Mouse (Mus musculus): Measurements from ENCODE around the gene Mpnd. TPM values are rescaled to one million over a fixed set of nuclear protein-coding genes. Genes with fewer than 3 reads are reported as not detected.

Gene Mpnd
- polyA plus RNA-seq, 1 experiment from 2014 or later: 152 TPM

GRCm38 (mm10) chr17:55996007-55996406 is 9.5 kb upstream of the Mpnd start:
- Histone ChIP-seq H3K36me3 (replicated peaks) (peaks cover 23% of the 10 kb centered on the region), H3K27ac (no peak overlapping the region), H3K9ac (no peak overlapping the region), H3K27me3 (replicated peaks) (peaks cover 11% of the 10 kb centered on the region; the same call in 1 of the 2 replicates), H3K4me3 (no peak overlapping the region), H3K4me2 (no peak overlapping the region), H3K4me1 (no peaks in the 10 kb centered on the region), H3K9me3 (no peaks in the 10 kb centered on the region)
- ATAC-seq (replicated peaks): no peak
- 86% methylated on average over 15 of the region's 15 CpGs for WGBS

GRCm38 (mm10) chr17:55999794-56000499 is 5.6 kb upstream of the Mpnd start:
- Histone ChIP-seq H3K9me3 (no peaks in the 10 kb centered on the region), H3K4me1 (no peaks in the 10 kb centered on the region), H3K4me3 (no peak overlapping the region), H3K27me3 (replicated peaks) (peaks cover 14% of the 10 kb centered on the region; the same call in 1 of the 2 replicates), H3K4me2 (no peak overlapping the region), H3K36me3 (replicated peaks) (no peaks in the 10 kb centered on the region; the same call in 1 of the 2 replicates), H3K9ac (no peak overlapping the region), H3K27ac (no peak overlapping the region)
- ATAC-seq (replicated peaks): peak; percentile 10; the same call in 1 of the 2 replicates
- WGBS: 10% methylated on average over 30 of the region's 30 CpGs

- ATAC-seq (replicated peaks): no peak
Measured at GRCm38 (mm10) chr17:56003000-56003399, 2.5 kb upstream of the Mpnd start.

GRCm38 (mm10) chr17:56006956-56007355 is 1.4 kb downstream of the Mpnd start:
- H3K27ac ChIP-seq: no peak overlapping the region
- H3K27me3 ChIP-seq (replicated peaks): no peaks in the 10 kb centered on the region; the same call in 1 of the 2 replicates
- no peak overlapping the region for H3K4me3 ChIP-seq
- peaks cover 29% of the 10 kb centered on the region for H3K4me1 ChIP-seq
- ATAC-seq (replicated peaks): no peak
- 57% methylated on average over 10 of the region's 10 CpGs for WGBS
- no peak overlapping the region for H3K9ac ChIP-seq
- H3K4me2 ChIP-seq: no peak overlapping the region
- peaks cover 4% of the 10 kb centered on the region; the same call in 1 of the 2 replicates for H3K36me3 ChIP-seq (replicated peaks)
- H3K9me3 ChIP-seq: no peaks in the 10 kb centered on the region

More at GRCm38 (mm10) chr17:56003000-56003399, 2.5 kb upstream of the Mpnd start:
- Histone ChIP-seq H3K9me3 (no peaks in the 10 kb centered on the region), H3K27ac (no peak overlapping the region), H3K9ac (no peak overlapping the region), H3K4me3 (no peak overlapping the region), H3K4me1 (peaks cover 5% of the 10 kb centered on the region), H3K36me3 (replicated peaks) (no peaks in the 10 kb centered on the region), H3K4me2 (no peak overlapping the region), H3K27me3 (replicated peaks) (peaks cover 14% of the 10 kb centered on the region; the same call in 1 of the 2 replicates)
- 85% methylated on average over 3 of the region's 3 CpGs for WGBS

- Histone ChIP-seq H3K9ac (peak overlapping the region; percentile 84), H3K4me3 (peak overlapping the region; percentile 71), H3K36me3 (replicated peaks) (peaks cover 11% of the 10 kb centered on the region), H3K4me1 (peaks cover 33% of the 10 kb centered on the region), H3K4me2 (peak overlapping the region; percentile 96), H3K27ac (peak overlapping the region; percentile 97), H3K9me3 (no peaks in the 10 kb centered on the region), H3K27me3 (replicated peaks) (no peaks in the 10 kb centered on the region; the same call in 1 of the 2 replicates)
- ATAC-seq (replicated peaks): peak; percentile 1
- 34% methylated on average over 14 of the region's 14 CpGs for WGBS
Measured at GRCm38 (mm10) chr17:56007444-56008355, 2.2 kb downstream of the Mpnd start.

- peaks cover 17% of the 10 kb centered on the region for H3K36me3 ChIP-seq (replicated peaks)
- WGBS: under 1% methylated on average over 21 of the region's 21 CpGs
- no peaks in the 10 kb centered on the region for H3K9me3 ChIP-seq
- ATAC-seq (replicated peaks): peak; percentile 95
- H3K27ac ChIP-seq: peak overlapping the region; percentile 97
- H3K4me1 ChIP-seq: peaks cover 33% of the 10 kb centered on the region
- peak overlapping the region; percentile 71 for H3K4me3 ChIP-seq
- no peaks in the 10 kb centered on the region; the same call in 1 of the 2 replicates for H3K27me3 ChIP-seq (replicated peaks)
- peak overlapping the region; percentile 84 for H3K9ac ChIP-seq
- H3K4me2 ChIP-seq: peak overlapping the region; percentile 96
Measured at GRCm38 (mm10) chr17:56008356-56009087, 3.0 kb downstream of the Mpnd start.

GRCm38 (mm10) chr17:56009088-56009961 is 3.8 kb downstream of the Mpnd start:
- no peaks in the 10 kb centered on the region for H3K9me3 ChIP-seq
- H3K9ac ChIP-seq: peak overlapping the region; percentile 84
- peak overlapping the region; percentile 71 for H3K4me3 ChIP-seq
- ATAC-seq (replicated peaks): peak; percentile 93
- peaks cover 21% of the 10 kb centered on the region for H3K36me3 ChIP-seq (replicated peaks)
- WGBS: under 1% methylated on average over 62 of the region's 62 CpGs
- H3K27ac ChIP-seq: peak overlapping the region; percentile 97
- peaks cover 33% of the 10 kb centered on the region for H3K4me1 ChIP-seq
- peak overlapping the region; percentile 96 for H3K4me2 ChIP-seq
- no peaks in the 10 kb centered on the region; the same call in 1 of the 2 replicates for H3K27me3 ChIP-seq (replicated peaks)

GRCm38 (mm10) chr17:56009962-56010240 is 4.4 kb downstream of the Mpnd start:
- H3K4me1 ChIP-seq: peaks cover 33% of the 10 kb centered on the region
- peak overlapping the region; percentile 71 for H3K4me3 ChIP-seq
- peak overlapping the region; percentile 84 for H3K9ac ChIP-seq
- 38% methylated on average over 2 of the region's 2 CpGs for WGBS
- ATAC-seq (replicated peaks): no peak
- no peaks in the 10 kb centered on the region for H3K9me3 ChIP-seq
- H3K27ac ChIP-seq: peak overlapping the region; percentile 97
- no peaks in the 10 kb centered on the region for H3K27me3 ChIP-seq (replicated peaks)
- peaks cover 23% of the 10 kb centered on the region for H3K36me3 ChIP-seq (replicated peaks)
- H3K4me2 ChIP-seq: peak overlapping the region; percentile 96

- Histone ChIP-seq H3K9ac (peak overlapping the region; percentile 84), H3K27me3 (replicated peaks) (no peaks in the 10 kb centered on the region), H3K4me3 (peak overlapping the region; percentile 71), H3K4me1 (peaks cover 33% of the 10 kb centered on the region), H3K27ac (peak overlapping the region; percentile 97; the same call in 1 of the 2 replicates), H3K4me2 (peak overlapping the region; percentile 96), H3K9me3 (no peaks in the 10 kb centered on the region), H3K36me3 (replicated peaks) (peaks cover 27% of the 10 kb centered on the region)
- WGBS: 67% methylated on average over 14 of the region's 14 CpGs
- no peak for ATAC-seq (replicated peaks)
Measured at GRCm38 (mm10) chr17:56010255-56010654, 4.7 kb downstream of the Mpnd start.

- no peaks in the 10 kb centered on the region for H3K27me3 ChIP-seq (replicated peaks)
- H3K27ac ChIP-seq: no peak overlapping the region
- WGBS: 4% methylated on average over 9 of the region's 9 CpGs
- no peaks in the 10 kb centered on the region for H3K9me3 ChIP-seq
- peaks cover 29% of the 10 kb centered on the region for H3K36me3 ChIP-seq (replicated peaks)
- no peak for ATAC-seq (replicated peaks)
- H3K4me2 ChIP-seq: peak overlapping the region; percentile 96
- H3K4me1 ChIP-seq: peaks cover 33% of the 10 kb centered on the region
- H3K9ac ChIP-seq: peak overlapping the region; percentile 84
- peak overlapping the region; percentile 71 for H3K4me3 ChIP-seq
Measured at GRCm38 (mm10) chr17:56010681-56011080, 5.2 kb downstream of the Mpnd start.

- Histone ChIP-seq H3K27me3 (replicated peaks) (no peaks in the 10 kb centered on the region), H3K4me1 (peaks cover 33% of the 10 kb centered on the region), H3K9ac (0 out of 2 replicates have a peak overlapping the region, but pooled peaks have one; percentile 2), H3K9me3 (no peaks in the 10 kb centered on the region), H3K4me3 (no peak overlapping the region), H3K27ac (no peak overlapping the region), H3K4me2 (peak overlapping the region; percentile 96; the same call in 1 of the 2 replicates), H3K36me3 (replicated peaks) (peaks cover 37% of the 10 kb centered on the region)
- 83% methylated on average over 7 of the region's 7 CpGs for WGBS
- ATAC-seq (replicated peaks): no peak
Measured at GRCm38 (mm10) chr17:56011441-56011840, 5.9 kb downstream of the Mpnd start.

Data from midbrain, embryonic 15.5 days (tissue).